Comparison of ENCODE assay signal across 8 mouse cellular contexts in the genomic region with DNA sequence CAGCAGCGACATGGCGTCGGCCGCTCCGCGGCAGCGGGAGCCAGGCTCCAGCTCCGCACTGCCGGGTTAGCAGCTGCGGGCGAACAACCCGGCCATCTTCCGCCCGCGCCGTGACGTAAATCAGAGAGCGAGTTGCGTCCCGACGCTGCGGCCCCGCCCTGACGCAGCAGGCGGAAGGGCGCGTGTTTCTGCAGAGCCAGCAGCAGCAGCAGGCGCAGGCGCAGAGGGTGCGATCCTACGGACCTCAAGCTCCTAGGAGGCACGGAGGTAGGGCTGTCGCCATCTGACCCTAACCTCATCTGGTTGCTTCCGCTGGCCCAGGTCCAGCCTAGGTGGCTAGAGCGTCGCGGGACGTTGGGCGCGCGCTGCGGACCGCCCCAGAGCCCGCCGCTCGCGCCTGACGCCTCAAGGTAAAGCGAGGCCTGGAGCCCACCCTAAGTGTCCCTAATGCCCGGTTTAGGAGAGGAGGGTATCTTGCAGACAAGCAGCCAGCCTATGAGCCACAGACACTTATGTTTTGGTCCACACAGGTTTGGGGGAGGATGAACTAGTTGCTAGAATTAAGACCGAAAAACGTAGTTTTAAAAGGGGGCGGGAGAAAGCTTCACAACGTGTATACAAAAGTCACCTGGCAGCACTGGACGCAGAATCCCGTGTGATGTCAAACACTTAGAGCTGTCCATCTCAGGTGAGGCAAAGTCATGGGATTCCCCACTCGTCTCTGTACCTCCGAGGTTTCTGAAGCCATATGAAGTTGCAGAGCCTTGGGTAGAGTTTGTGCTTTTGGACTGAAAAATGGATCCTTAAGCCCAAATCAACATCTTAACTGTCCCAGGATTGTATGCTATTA. TPM values are rescaled to one million over a fixed set of nuclear protein-coding genes. Genes with fewer than 3 reads are reported as not detected.
A peak's percentile ranks its signal among the peaks of the same experiment; 100 is the strongest.
DNase-seq lines count a peak whose midpoint lies in the region; ATAC-seq lines count a peak whose summit lies in the region.

Gene Gak, minus strand, starts transcription at position 122 of the 850 bp plus-strand sequence.
Gene Tmem175, plus strand, starts transcription at position 137 of the 850 bp plus-strand sequence.

- peak; percentile 96 for ATAC-seq in inflammation-experienced regulatory T-cells, adult 6 months
- peak; percentile 94 for ATAC-seq in megakaryocyte-erythroid progenitor cell, adult 5-6 weeks (replicated peaks; ENCODE audit: low FRiP score, low TSS enrichment, poor library complexity, severe bottlenecking)

- intact Hi-C loops in gastrocnemius, postnatal 14 days (cut with DNase I; ENCODE audit: low total_unique reads), result no loop called here
- intact Hi-C loops in left cerebral cortex, postnatal 10 days (cut with DNase I), result no loop called here

- DNase-seq in adrenal gland, adult (ENCODE audit: inconsistent age in 2 of 2, low spot score in 1 of 2), result peak; percentile 94 to 97
- peak; percentile 95 for DNase-seq in embryo, embryonic 10.5 days (ENCODE audit: low spot score)
- DNase-seq in gastrocnemius, postnatal 14 days, result peak; percentile 93
- DNase-seq in left cerebral cortex, postnatal 10 days (ENCODE audit: extremely low spot score in 1 of 2, low spot score in 2 of 2), result peak; percentile 87 to 96
- DNase-seq in right cerebral cortex, postnatal 25 days, result peak; percentile 94
- DNase-seq in urinary bladder, postnatal 4 days (ENCODE audit: low spot score in 2 of 2), result peak; percentile 86 to 90

RNA-seq across cellular contexts. Expression of gene Gak, which starts in this region (rescaled TPM):
- total RNA-seq in gastrocnemius, postnatal 14 days (2021), result 10 to 100 TPM; 14.7 to 15.6 TPM
- 10 to 100 TPM; 59.8 to 74.7 (median 70.1) TPM for polyA plus RNA-seq in inflammation-experienced regulatory T-cells, adult 6 months (2017; shearing (Covaris generic))
- total RNA-seq in left cerebral cortex, postnatal 10 days (2021), result 10 to 100 TPM; 88.2 to 97.3 TPM
- total RNA-seq in megakaryocyte-erythroid progenitor cell, adult 5-6 weeks (2014; fragmentation: Nextera tagmentation), result 66.2 and 88.6 TPM in 2 replicates
- 101 and 104 TPM in 2 replicates for total RNA-seq in megakaryocyte-erythroid progenitor cell, adult 5-6 weeks (2017)

RNA-seq across cellular contexts. Expression of gene Tmem175, which starts in this region (rescaled TPM):
- 1 to 10 TPM; 5.5 to 5.6 TPM for total RNA-seq in gastrocnemius, postnatal 14 days (2021)
- 10 to 100 TPM; 26.7 to 40.8 (median 39.5) TPM for polyA plus RNA-seq in inflammation-experienced regulatory T-cells, adult 6 months (2017; shearing (Covaris generic))
- total RNA-seq in left cerebral cortex, postnatal 10 days (2021), result 10 to 100 TPM; 36.9 to 38.7 TPM
- total RNA-seq in megakaryocyte-erythroid progenitor cell, adult 5-6 weeks (2014; fragmentation: Nextera tagmentation), result 20.5 and 21.9 TPM in 2 replicates
- 6.5 and 12.3 TPM in 2 replicates for total RNA-seq in megakaryocyte-erythroid progenitor cell, adult 5-6 weeks (2017)

Comparison
In these comparisons a context has a peak if more than half of its experiments do, and no peak if none do; other contexts are left out.
1. Peak in every context shown above with its lines: DNase-seq and ATAC-seq.
2. RNA of gene Gak (total RNA-seq): 66.2 to 104 TPM in megakaryocyte-erythroid progenitor cell, adult 5-6 weeks and 88.2 to 97.3 TPM in left cerebral cortex, postnatal 10 days; 14.7 to 15.6 TPM in gastrocnemius, postnatal 14 days; every median in the first group is over 4 times any median in the second.